Mouse (Mus musculus) embryo, embryonic 10 days (tissue): ENCODE data around the gene Ofd1.

Experiments
- DNase-seq: peaks from one replicate; pipeline ENCODE4 v3.0.0-alpha.2; 2015; ENCODE audit warnings: low spot score

Gene Ofd1

GRCm38 (mm10) chrX:166440616-166441063 lies at the start of gene Ofd1:
Ofd1 (minus strand) TSS chrX:166440704.
- peak; percentile 94 for DNase-seq

- peak; percentile 89 for DNase-seq
Measured at GRCm38 (mm10) chrX:166479365-166479983, 39.0 kb upstream of the Ofd1 start, which contains the start of gene Rab9. Rab9 (minus strand) TSS chrX:166479867.

- DNase-seq: peak; percentile 5
Measured at GRCm38 (mm10) chrX:166478631-166479364, 38.3 kb upstream of the Ofd1 start.

GRCm38 (mm10) chrX:166477393-166477792 lies 36.9 kb upstream of the Ofd1 start:
- DNase-seq: no peak

- DNase-seq: no peak
Measured at GRCm38 (mm10) chrX:166472612-166473011, 32.1 kb upstream of the Ofd1 start.

- DNase-seq: no peak
Measured at GRCm38 (mm10) chrX:166468321-166468720, 27.8 kb upstream of the Ofd1 start.

DNA sequence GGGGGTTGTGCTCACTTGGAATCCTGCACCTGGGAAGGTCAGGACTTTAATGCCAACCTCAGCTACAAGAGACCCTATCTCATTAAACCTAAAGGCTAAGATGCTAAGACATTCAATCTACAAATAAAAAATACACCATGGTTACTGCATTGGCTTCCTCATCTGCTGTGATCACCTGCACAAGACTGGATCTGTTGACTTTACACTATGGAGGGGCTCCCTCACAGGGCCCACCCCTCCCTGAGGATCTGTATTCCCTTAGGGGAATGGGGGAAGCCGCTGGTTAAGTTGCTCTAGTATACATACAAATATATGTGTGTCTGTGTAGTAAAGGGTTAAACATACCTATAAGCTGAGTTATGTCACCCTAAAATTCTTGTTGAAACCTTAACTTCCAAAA lies 15.0 kb upstream of the Ofd1 start:
- no peak for DNase-seq

- DNase-seq: no peak
Measured at GRCm38 (mm10) chrX:166454331-166454730, 13.8 kb upstream of the Ofd1 start.

DNA sequence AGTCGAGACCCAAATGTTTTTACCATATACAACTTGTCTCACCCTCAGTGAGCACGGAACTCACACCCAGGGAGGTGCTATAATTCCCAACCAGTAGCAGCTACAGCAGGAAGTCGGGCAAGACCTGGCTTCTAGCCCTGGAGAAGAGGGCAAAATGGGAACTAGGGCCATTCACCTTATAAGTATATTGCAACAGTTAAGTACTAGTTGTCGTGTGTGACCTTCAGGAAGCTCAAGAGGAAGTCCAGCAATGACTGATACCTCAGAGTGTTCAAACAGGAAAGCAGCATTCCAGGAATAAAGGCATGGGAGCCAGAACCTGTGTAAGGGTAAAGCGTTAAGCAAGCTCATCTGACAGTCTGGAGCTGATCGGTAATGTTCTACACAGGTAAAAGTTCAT lies 13.0 kb upstream of the Ofd1 start:
- DNase-seq: no peak

DNA sequence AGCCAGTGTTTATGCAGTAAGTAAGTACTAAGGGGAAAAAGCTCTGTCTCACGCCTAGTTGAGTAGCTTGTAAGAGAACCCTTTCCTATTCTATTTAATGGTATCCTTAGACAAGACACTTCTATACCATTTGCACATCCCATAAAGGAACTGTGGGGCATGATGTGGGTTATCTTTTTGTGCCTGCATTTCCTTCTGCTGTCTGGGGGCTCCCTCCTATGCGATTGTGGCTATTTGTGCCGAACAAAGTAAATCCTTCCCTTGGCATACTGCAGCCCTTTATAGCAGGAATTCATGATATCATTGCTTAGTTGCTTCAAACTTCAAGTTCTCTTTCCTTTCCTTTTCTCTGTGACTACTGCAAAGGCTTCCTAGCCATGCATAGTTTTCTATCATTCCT lies 4.0 kb upstream of the Ofd1 start:
- DNase-seq: no peak

DNA sequence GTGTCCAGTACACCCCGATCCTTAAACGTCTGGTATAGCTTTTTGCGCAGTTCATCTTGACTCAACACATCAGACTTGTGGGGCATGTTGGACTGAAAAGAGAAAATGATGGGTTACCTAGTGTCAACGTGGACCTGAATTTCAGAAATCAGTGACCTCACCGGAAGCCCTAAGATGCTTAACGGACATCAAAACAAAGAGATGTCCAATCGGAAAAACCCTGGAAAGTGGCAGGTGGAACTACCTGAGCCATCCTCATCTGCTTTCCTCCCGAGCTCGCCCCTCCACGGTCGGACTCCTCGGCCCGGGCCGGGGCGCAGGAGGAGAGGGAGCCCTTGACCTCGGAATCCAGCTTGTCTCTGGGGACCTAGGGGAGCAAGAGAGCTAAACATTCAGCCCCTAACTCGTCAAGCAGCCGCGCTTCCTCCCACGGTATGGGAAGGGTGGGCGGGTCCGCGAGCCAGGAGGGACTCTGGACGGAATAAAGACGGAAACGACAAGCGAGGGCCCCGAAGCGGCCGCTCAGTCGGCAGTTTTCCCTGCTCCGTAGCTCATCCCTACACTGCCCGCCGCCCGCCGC lies 378 bp downstream of the Ofd1 start, which contains the start of gene Trappc2:
TSS of gene Trappc2 (plus strand) at position 539 of the 580 bp plus-strand sequence.
- no peak for DNase-seq

GRCm38 (mm10) chrX:166434812-166435211 lies 5.7 kb downstream of the Ofd1 start:
- peak; percentile 9 for DNase-seq

DNA sequence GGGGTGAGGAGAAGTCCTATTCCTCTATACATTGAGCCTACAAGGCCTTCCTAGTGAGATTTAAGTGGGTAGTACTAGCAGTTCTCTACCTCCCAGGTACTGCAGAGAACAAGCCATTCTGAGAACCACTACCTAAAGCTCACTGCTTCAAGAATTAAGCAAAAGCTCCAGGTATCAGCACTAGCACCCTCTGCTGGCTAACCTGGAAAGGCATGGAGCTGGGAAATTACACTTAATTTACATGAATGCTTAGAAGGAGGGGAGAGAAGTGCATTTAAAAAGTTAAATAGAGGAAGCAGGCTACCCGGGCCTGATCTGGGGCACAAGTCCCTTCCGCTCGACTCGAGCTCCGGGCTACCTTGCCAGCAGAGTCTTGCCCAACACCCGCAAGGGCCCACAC lies 24.3 kb downstream of the Ofd1 start:
- DNase-seq: peak; percentile 51

GRCm38 (mm10) chrX:166407865-166408264 lies 32.6 kb downstream of the Ofd1 start:
- DNase-seq: no peak

DNA sequence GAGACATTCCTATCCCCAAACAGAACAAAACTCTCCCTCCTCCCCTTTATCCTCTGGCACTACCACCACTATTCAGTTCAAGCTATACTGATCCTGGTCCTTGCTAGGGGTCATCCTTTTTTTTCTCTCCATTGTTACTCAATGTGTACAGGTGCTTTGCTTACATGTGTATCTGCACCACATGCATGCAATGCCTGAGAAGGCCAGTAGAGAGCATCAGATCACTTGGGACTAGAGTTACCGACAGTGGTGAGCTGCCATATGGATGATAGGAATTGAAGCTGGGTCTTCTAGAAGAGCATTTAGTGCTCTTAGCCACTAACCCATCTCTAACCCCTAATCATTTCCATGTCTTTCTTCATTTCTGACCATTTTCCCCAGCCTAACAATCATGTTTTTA lies 46.8 kb downstream of the Ofd1 start:
- DNase-seq: no peak

DNA sequence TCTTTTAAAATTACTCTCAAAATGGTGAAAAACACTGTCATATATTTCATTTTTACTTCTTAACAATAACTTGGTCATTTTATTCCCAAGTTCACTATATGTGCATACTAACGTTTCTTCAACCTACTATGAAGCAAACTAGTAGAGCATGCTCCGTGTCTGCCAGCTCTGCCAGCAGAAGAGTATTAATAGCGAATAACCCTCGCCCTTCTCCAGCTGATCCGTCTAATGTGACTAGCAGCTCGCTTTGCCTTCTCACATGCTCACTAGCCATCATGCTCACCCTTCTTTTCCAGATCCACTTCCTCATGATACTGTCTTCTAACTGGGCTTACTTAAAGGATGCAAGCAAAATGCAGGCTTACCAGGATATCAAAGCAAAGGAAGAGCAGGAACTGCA lies 53.8 kb downstream of the Ofd1 start:
- DNase-seq: no peak

GRCm38 (mm10) chrX:166384935-166385334 lies 55.6 kb downstream of the Ofd1 start:
- DNase-seq: no peak

DNA sequence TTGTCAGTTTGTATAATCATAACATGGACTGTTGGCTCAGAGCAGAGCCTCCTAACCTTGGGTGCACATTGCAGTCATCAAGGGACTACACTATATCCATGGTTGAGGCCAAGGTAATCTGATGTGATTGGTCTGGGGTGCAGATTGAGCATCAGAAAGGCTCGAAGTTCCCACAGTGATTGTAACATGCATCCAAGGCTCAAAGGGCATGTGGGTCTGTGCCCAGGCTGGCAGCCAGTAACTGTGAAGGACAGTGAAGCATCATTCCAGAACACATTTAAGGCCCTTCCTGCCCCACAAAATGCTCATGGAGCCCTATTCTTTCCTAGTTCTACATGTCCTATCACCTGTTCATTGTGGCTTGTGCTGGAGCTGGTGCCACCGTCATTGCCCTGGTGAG lies 56.9 kb downstream of the Ofd1 start:
- DNase-seq: no peak

DNA sequence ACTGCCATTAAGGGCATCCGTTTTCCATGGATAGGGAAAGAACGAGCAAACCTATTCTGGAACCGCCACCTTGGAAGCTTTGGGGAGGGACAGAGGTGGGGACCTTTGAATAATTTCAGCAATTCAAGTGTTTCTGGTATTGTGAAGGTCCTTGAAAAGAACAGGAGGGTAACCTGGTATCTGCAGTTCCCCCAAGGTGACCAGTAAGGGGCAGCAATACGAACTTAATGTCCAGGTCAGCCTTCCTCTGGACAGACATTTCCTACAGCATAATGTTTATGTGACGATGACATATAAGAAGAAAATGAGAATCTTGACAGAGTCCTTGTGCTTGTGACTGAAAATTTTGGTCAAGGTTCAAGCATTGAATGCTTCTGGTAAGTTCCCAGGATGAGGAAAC lies 61.9 kb downstream of the Ofd1 start:
- no peak for DNase-seq

- no peak for DNase-seq
Measured at GRCm38 (mm10) chrX:166376681-166377328, 63.7 kb downstream of the Ofd1 start.

GRCm38 (mm10) chrX:166365458-166366213 lies 74.9 kb downstream of the Ofd1 start:
- DNase-seq: peak; percentile 5

DNA sequence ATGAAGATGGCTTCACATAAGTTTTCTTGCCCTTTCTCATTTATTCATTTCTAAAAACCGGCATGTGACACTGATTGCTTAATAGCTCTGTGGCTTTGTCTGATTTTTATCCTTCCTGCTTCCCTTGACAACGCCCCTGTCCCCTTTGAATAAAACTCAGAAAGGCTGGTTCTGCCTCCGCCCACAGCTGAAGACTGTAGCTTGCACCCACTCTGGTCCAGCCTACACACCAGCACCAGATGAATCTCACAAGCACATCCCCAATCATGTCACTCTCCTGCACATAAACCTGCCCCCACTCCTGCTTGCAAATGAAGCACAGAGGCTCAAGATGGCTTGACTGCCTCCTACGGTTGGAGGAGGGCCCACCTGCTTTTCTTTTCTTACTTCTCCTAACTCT lies 80.0 kb downstream of the Ofd1 start:
- DNase-seq: no peak
